Mouse (Mus musculus) olfactory bulb, adult 2 months (tissue): Measurements from ENCODE around the gene Acads.

Experiments
- CTCF ChIP-seq: fragments of 200-500 bp; IDR thresholded peaks from 2 replicates; pipeline ENCODE4 v1.5.1; 2012; ENCODE audit warnings: low read depth, mild to moderate bottlenecking, low read length, moderate library complexity; ENCODE audit not compliant: insufficient read depth
- POLR2A ChIP-seq: fragments of 200-500 bp; IDR thresholded peaks from 2 replicates; pipeline ENCODE4 v1.6.1; 2012; ENCODE audit warnings: mild to moderate bottlenecking, low read depth, low read length, moderate library complexity; ENCODE audit not compliant: insufficient read depth

DNA sequence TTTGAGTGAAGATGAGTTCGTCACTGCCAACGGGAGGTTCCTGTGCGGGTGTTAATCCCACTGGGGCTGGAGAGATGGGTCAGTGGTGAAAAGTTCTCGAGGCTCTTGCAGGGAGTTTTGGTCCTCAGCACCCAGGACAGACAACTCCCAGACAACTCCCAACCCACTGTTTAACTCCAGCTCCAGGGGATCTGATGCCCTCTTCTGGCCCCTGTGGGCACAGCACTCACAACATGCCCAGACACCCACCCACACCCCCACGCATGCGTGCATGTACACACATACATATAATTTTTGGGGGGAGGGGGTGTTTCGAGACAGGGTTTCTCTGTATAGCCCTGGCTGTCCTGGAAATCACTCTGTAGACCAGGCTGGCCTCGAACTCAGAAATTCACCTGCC is 44.4 kb upstream of the Acads start:
- TF ChIP-seq CTCF, result peak; percentile 48; the same call in 1 of the 2 replicates
- no peak for TF ChIP-seq POLR2A
